Mouse (Mus musculus): Measurements from ENCODE around the gene Olfr789. TPM values are rescaled to one million over a fixed set of nuclear protein-coding genes. Genes with fewer than 3 reads are reported as not detected.

Gene Olfr789
- polyA plus RNA-seq, 1 experiment = not detected

DNA sequence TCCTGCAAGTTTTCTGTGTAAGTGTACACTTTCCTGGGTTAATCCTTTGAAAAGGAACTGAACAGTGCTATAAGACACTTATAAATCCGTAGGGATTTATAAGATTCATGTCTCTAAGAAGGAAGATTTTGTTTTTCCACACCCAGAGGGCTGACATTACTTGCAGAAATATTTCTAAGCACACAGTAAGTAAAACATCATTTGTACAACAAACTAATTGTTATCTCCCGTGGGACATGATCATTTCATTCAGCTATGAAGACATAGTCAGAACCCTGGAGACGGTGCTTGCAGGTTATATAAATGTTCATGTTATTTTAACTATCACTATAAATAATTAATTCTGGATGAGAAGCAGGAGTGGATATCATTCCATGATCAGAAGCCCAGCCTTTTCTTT, 36.9 kb downstream of the Olfr789 start, which contains the start of gene Olfr791:
TSS of gene Olfr791 (plus strand) at position 301 of the 400 bp plus-strand sequence.
- H3K36me3 ChIP-seq (ENCODE audit: control insufficient read depth, insufficient read depth, low read length) = no peaks in the 10 kb centered on the region
- TF ChIP-seq CTCF (IDR thresholded peaks at IDR 0.05; ENCODE audit: borderline replicate concordance, control insufficient read depth, extremely low read depth, insufficient read depth, low read length, poor library complexity) = no peak
- no peak for TF ChIP-seq POLR2A (IDR thresholded peaks at IDR 0.05; ENCODE audit: control insufficient read depth, extremely low read depth, insufficient read depth, low read length, poor library complexity)
- no peak within 1 kb of the TSS for H3K4me3 ChIP-seq (ENCODE audit: control insufficient read depth, insufficient read depth, low read length)
- 77% methylated on average over 3 of the region's 3 CpGs for WGBS
- no peak for DNase-seq
- no peaks in the 10 kb centered on the region for H3K27me3 ChIP-seq (ENCODE audit: control insufficient read depth, insufficient read depth, low read length)
- no peak within 1 kb of the TSS for H3K27ac ChIP-seq (ENCODE audit: control insufficient read depth, insufficient read depth, low read length)
- H3K4me1 ChIP-seq (replicated peaks; ENCODE audit: control insufficient read depth, insufficient read depth, low read length) = no peaks in the 10 kb centered on the region

DNA sequence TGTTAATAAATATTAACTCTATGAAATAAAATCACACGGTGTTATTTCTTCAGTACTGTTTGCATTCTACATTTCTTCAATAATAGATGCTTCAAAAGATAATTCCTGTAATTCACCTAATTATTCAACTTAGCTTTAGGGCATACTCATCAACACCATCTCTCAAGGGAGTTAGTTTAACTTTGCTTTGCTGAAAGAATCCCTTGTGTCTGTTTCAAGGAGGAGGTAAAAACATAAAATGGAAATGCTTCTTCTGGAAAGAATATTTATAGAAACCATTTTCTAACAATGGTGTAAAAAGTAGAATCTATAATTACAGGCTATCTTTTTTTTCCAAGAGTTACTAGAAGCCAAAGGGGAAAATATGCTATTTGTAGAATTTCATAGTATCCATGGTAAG, 54.3 kb downstream of the Olfr789 start, which contains the start of gene Olfr792:
TSS of gene Olfr792 (plus strand) at position 301 of the 400 bp plus-strand sequence.
- Histone ChIP-seq H3K36me3 (ENCODE audit: control insufficient read depth, insufficient read depth, low read length) (no peaks in the 10 kb centered on the region), H3K27me3 (ENCODE audit: control insufficient read depth, insufficient read depth, low read length) (no peaks in the 10 kb centered on the region), H3K4me3 (ENCODE audit: control insufficient read depth, insufficient read depth, low read length) (no peak within 1 kb of the TSS), H3K27ac (ENCODE audit: control insufficient read depth, insufficient read depth, low read length) (no peak within 1 kb of the TSS), H3K4me1 (replicated peaks; ENCODE audit: control insufficient read depth, insufficient read depth, low read length) (no peaks in the 10 kb centered on the region)
- WGBS = 81% methylated on average over 1 of the region's 1 CpGs
- no peak for DNase-seq
- TF ChIP-seq CTCF (IDR thresholded peaks at IDR 0.05; ENCODE audit: borderline replicate concordance, control insufficient read depth, extremely low read depth, insufficient read depth, low read length, poor library complexity) (no peak), POLR2A (IDR thresholded peaks at IDR 0.05; ENCODE audit: control insufficient read depth, extremely low read depth, insufficient read depth, low read length, poor library complexity) (no peak)

Other genes starting within 250 kb of the Olfr789 start
- not detected in 2 replicates for gene Olfr774, start 248.5 kb upstream of the Olfr789 start, polyA plus RNA-seq (2012; rRNA removed)
- not detected in 2 replicates for gene Olfr775, start 236.3 kb upstream of the Olfr789 start, polyA plus RNA-seq (2012; rRNA removed)
- gene Olfr776, start 225.6 kb upstream of the Olfr789 start, polyA plus RNA-seq (2012; rRNA removed) = not detected in 2 replicates
- not detected in 2 replicates for gene Olfr777, start 213.3 kb upstream of the Olfr789 start, polyA plus RNA-seq (2012; rRNA removed)
- gene Olfr780, start 166.6 kb upstream of the Olfr789 start, polyA plus RNA-seq (2012; rRNA removed) = not detected in 2 replicates
- not detected in 2 replicates for gene Olfr781, start 155.9 kb upstream of the Olfr789 start, polyA plus RNA-seq (2012; rRNA removed)
- not detected in 2 replicates for gene Olfr782, start 135.9 kb upstream of the Olfr789 start, polyA plus RNA-seq (2012; rRNA removed)
- 0.04 and 0.09 TPM in 2 replicates for gene Olfr784, start 100.7 kb upstream of the Olfr789 start, polyA plus RNA-seq (2012; rRNA removed)
- gene Olfr785, start 79.3 kb upstream of the Olfr789 start, polyA plus RNA-seq (2012; rRNA removed) = not detected in 2 replicates
- gene Olfr786, start 57.4 kb upstream of the Olfr789 start, polyA plus RNA-seq (2012; rRNA removed) = not detected in 2 replicates
- not detected in 2 replicates for gene Olfr787, start 22.9 kb upstream of the Olfr789 start, polyA plus RNA-seq (2012; rRNA removed)
- gene Olfr788, start 13.8 kb upstream of the Olfr789 start, polyA plus RNA-seq (2012; rRNA removed) = not detected in 2 replicates
- gene Olfr790, start 13.7 kb downstream of the Olfr789 start, polyA plus RNA-seq (2012; rRNA removed) = not detected in 2 replicates
- not detected in 2 replicates for gene Olfr791, start 37.0 kb downstream of the Olfr789 start, polyA plus RNA-seq (2012; rRNA removed)
- gene Olfr792, start 54.4 kb downstream of the Olfr789 start, polyA plus RNA-seq (2012; rRNA removed) = not detected in 2 replicates
- not detected in 2 replicates for gene Olfr794, start 82.9 kb downstream of the Olfr789 start, polyA plus RNA-seq (2012; rRNA removed)
- gene Olfr796, start 127.8 kb downstream of the Olfr789 start, polyA plus RNA-seq (2012; rRNA removed) = not detected in 2 replicates
- gene Olfr798, start 143.2 kb downstream of the Olfr789 start, polyA plus RNA-seq (2012; rRNA removed) = not detected in 2 replicates
- not detected in 2 replicates for gene Olfr799, start 152.7 kb downstream of the Olfr789 start, polyA plus RNA-seq (2012; rRNA removed)
- not detected in 2 replicates for gene Olfr800, start 172.9 kb downstream of the Olfr789 start, polyA plus RNA-seq (2012; rRNA removed)
- not detected in 2 replicates for gene Olfr801, start 189.1 kb downstream of the Olfr789 start, polyA plus RNA-seq (2012; rRNA removed)
- gene Olfr802, start 203.4 kb downstream of the Olfr789 start, polyA plus RNA-seq (2012; rRNA removed) = not detected in 2 replicates
- gene Olfr803, start 209.5 kb downstream of the Olfr789 start, polyA plus RNA-seq (2012; rRNA removed) = not detected in 2 replicates
- gene Olfr804, start 218.5 kb downstream of the Olfr789 start, polyA plus RNA-seq (2012; rRNA removed) = not detected in 2 replicates
- not detected in 2 replicates for gene Olfr805, start 244.6 kb downstream of the Olfr789 start, polyA plus RNA-seq (2012; rRNA removed)

All from thymus, adult 2 months (tissue).